Mouse (Mus musculus): ENCODE measurements around the gene Kank2. TPM values are rescaled to one million over a fixed set of nuclear protein-coding genes. Genes with fewer than 3 reads are reported as not detected.

Gene Kank2
- polyA plus RNA-seq, 1 experiment, result 1.7 TPM

- WGBS, result 87% methylated on average over 10 of the region's 10 CpGs
- TF ChIP-seq CTCF (IDR thresholded peaks at IDR 0.05; ENCODE audit: control insufficient read depth, insufficient read depth, low read length) (no peak), POLR2A (IDR thresholded peaks at IDR 0.05; ENCODE audit: borderline replicate concordance, control insufficient read depth, low read depth, low read length) (no peak)
- Histone ChIP-seq H3K4me1 (ENCODE audit: control insufficient read depth, insufficient read depth, low read length) (no peaks in the 10 kb centered on the region; the same call in 1 of the 2 replicates), H3K27ac (ENCODE audit: control insufficient read depth, insufficient read depth, low read depth, low read length, poor library complexity) (no peak overlapping the region), H3K4me3 (replicated peaks; ENCODE audit: control insufficient read depth, low read depth, low read length) (no peak overlapping the region)
Observed at GRCm38 (mm10) chr9:21748491-21748890, 50.1 kb downstream of the Kank2 start.

- TF ChIP-seq CTCF (IDR thresholded peaks at IDR 0.05; ENCODE audit: control insufficient read depth, insufficient read depth, low read length) (no peak), POLR2A (IDR thresholded peaks at IDR 0.05; ENCODE audit: borderline replicate concordance, control insufficient read depth, low read depth, low read length) (no peak)
- no peak overlapping the region; the same call in 1 of the 2 replicates for H3K27ac ChIP-seq (ENCODE audit: control insufficient read depth, insufficient read depth, low read depth, low read length, poor library complexity)
- H3K4me3 ChIP-seq (replicated peaks; ENCODE audit: control insufficient read depth, low read depth, low read length), result no peak overlapping the region
- WGBS, result 60% methylated on average over 7 of the region's 7 CpGs
- H3K4me1 ChIP-seq (ENCODE audit: control insufficient read depth, insufficient read depth, low read length), result no peaks in the 10 kb centered on the region; the same call in 1 of the 2 replicates
Observed at GRCm38 (mm10) chr9:21748033-21748432, 50.5 kb downstream of the Kank2 start.

- H3K27ac ChIP-seq (ENCODE audit: control insufficient read depth, insufficient read depth, low read depth, low read length, poor library complexity), result no peak overlapping the region
- WGBS, result 83% methylated on average over 3 of the region's 3 CpGs
- TF ChIP-seq CTCF (IDR thresholded peaks at IDR 0.05; ENCODE audit: control insufficient read depth, insufficient read depth, low read length) (no peak), POLR2A (IDR thresholded peaks at IDR 0.05; ENCODE audit: borderline replicate concordance, control insufficient read depth, low read depth, low read length) (no peak)
Observed at GRCm38 (mm10) chr9:21747238-21747774, 51.2 kb downstream of the Kank2 start.

GRCm38 (mm10) chr9:21741514-21741913, 57.0 kb downstream of the Kank2 start:
- no peak for TF ChIP-seq CTCF (IDR thresholded peaks at IDR 0.05; ENCODE audit: control insufficient read depth, insufficient read depth, low read length)
- no peak for TF ChIP-seq POLR2A (IDR thresholded peaks at IDR 0.05; ENCODE audit: borderline replicate concordance, control insufficient read depth, low read depth, low read length)
- no peak overlapping the region for H3K27ac ChIP-seq (ENCODE audit: control insufficient read depth, insufficient read depth, low read depth, low read length, poor library complexity)
- 78% methylated on average over 11 of the region's 11 CpGs for WGBS

More at GRCm38 (mm10) chr9:21747238-21747774, 51.2 kb downstream of the Kank2 start:
- Histone ChIP-seq H3K4me1 (ENCODE audit: control insufficient read depth, insufficient read depth, low read length) (no peaks in the 10 kb centered on the region; the same call in 1 of the 2 replicates), H3K4me3 (replicated peaks; ENCODE audit: control insufficient read depth, low read depth, low read length) (no peak overlapping the region)

GRCm38 (mm10) chr9:21740427-21740826, 58.1 kb downstream of the Kank2 start:
- Histone ChIP-seq H3K4me3 (replicated peaks; ENCODE audit: control insufficient read depth, low read depth, low read length) (no peak overlapping the region), H3K4me1 (ENCODE audit: control insufficient read depth, insufficient read depth, low read length) (no peaks in the 10 kb centered on the region), H3K27ac (ENCODE audit: control insufficient read depth, insufficient read depth, low read depth, low read length, poor library complexity) (no peak overlapping the region)
- 76% methylated on average over 14 of the region's 14 CpGs for WGBS
- no peak for TF ChIP-seq CTCF (IDR thresholded peaks at IDR 0.05; ENCODE audit: control insufficient read depth, insufficient read depth, low read length)
- no peak for TF ChIP-seq POLR2A (IDR thresholded peaks at IDR 0.05; ENCODE audit: borderline replicate concordance, control insufficient read depth, low read depth, low read length)

More at GRCm38 (mm10) chr9:21741514-21741913, 57.0 kb downstream of the Kank2 start:
- Histone ChIP-seq H3K4me3 (replicated peaks; ENCODE audit: control insufficient read depth, low read depth, low read length) (no peak overlapping the region), H3K4me1 (ENCODE audit: control insufficient read depth, insufficient read depth, low read length) (no peaks in the 10 kb centered on the region)

- TF ChIP-seq POLR2A (IDR thresholded peaks at IDR 0.05; ENCODE audit: borderline replicate concordance, control insufficient read depth, low read depth, low read length), result no peak
- TF ChIP-seq CTCF (IDR thresholded peaks at IDR 0.05; ENCODE audit: control insufficient read depth, insufficient read depth, low read length), result no peak
- no peak overlapping the region for H3K27ac ChIP-seq (ENCODE audit: control insufficient read depth, insufficient read depth, low read depth, low read length, poor library complexity)
- H3K4me1 ChIP-seq (ENCODE audit: control insufficient read depth, insufficient read depth, low read length), result no peaks in the 10 kb centered on the region
- H3K4me3 ChIP-seq (replicated peaks; ENCODE audit: control insufficient read depth, low read depth, low read length), result no peak overlapping the region
- 92% methylated on average over 7 of the region's 7 CpGs for WGBS
Observed at GRCm38 (mm10) chr9:21738776-21739175, 59.8 kb downstream of the Kank2 start.

- H3K4me3 ChIP-seq (replicated peaks; ENCODE audit: control insufficient read depth, low read depth, low read length), result no peak overlapping the region
- 91% methylated on average over 10 of the region's 10 CpGs for WGBS
- no peak for TF ChIP-seq POLR2A (IDR thresholded peaks at IDR 0.05; ENCODE audit: borderline replicate concordance, control insufficient read depth, low read depth, low read length)
- H3K4me1 ChIP-seq (ENCODE audit: control insufficient read depth, insufficient read depth, low read length), result no peaks in the 10 kb centered on the region
- H3K27ac ChIP-seq (ENCODE audit: control insufficient read depth, insufficient read depth, low read depth, low read length, poor library complexity), result no peak overlapping the region
Observed at GRCm38 (mm10) chr9:21737188-21737587, 61.4 kb downstream of the Kank2 start.

- no peak for TF ChIP-seq POLR2A (IDR thresholded peaks at IDR 0.05; ENCODE audit: borderline replicate concordance, control insufficient read depth, low read depth, low read length)
- TF ChIP-seq CTCF (IDR thresholded peaks at IDR 0.05; ENCODE audit: control insufficient read depth, insufficient read depth, low read length), result no peak
- no peaks in the 10 kb centered on the region for H3K4me1 ChIP-seq (ENCODE audit: control insufficient read depth, insufficient read depth, low read length)
- H3K27ac ChIP-seq (ENCODE audit: control insufficient read depth, insufficient read depth, low read depth, low read length, poor library complexity), result no peak overlapping the region
- H3K4me3 ChIP-seq (replicated peaks; ENCODE audit: control insufficient read depth, low read depth, low read length), result no peak overlapping the region
- 83% methylated on average over 3 of the region's 3 CpGs for WGBS
Observed at GRCm38 (mm10) chr9:21736580-21736979, 62.0 kb downstream of the Kank2 start.

- Histone ChIP-seq H3K4me3 (replicated peaks; ENCODE audit: control insufficient read depth, low read depth, low read length) (no peak overlapping the region), H3K4me1 (ENCODE audit: control insufficient read depth, insufficient read depth, low read length) (no peaks in the 10 kb centered on the region), H3K27ac (ENCODE audit: control insufficient read depth, insufficient read depth, low read depth, low read length, poor library complexity) (no peak overlapping the region)
- WGBS, result 95% methylated on average over 14 of the region's 14 CpGs
- TF ChIP-seq CTCF (IDR thresholded peaks at IDR 0.05; ENCODE audit: control insufficient read depth, insufficient read depth, low read length) (no peak), POLR2A (IDR thresholded peaks at IDR 0.05; ENCODE audit: borderline replicate concordance, control insufficient read depth, low read depth, low read length) (no peak)
Observed at GRCm38 (mm10) chr9:21735126-21735525, 63.4 kb downstream of the Kank2 start.
